Mouse (Mus musculus) layer of hippocampus, adult 9-10 months (tissue): Measurements from ENCODE around the gene Chpt1.
"Not testable (repeated sequence)": the region's sequence is repeated elsewhere in the genome, so short reads cannot be mapped to it uniquely, and the experiment has no call there.

Source experiments
- DNase-seq: peaks from one replicate; pipeline ENCODE4 v3.0.0; 2022; ENCODE audit warnings: low spot score

Gene Chpt1

GRCm38 (mm10) chr10:88503421-88504314 is at the start of gene Chpt1:
Chpt1 (minus strand) TSS chr10:88504073.
- DNase-seq = no peak

GRCm38 (mm10) chr10:88552738-88553137 is 48.9 kb upstream of the Chpt1 start:
- DNase-seq = no peak

GRCm38 (mm10) chr10:88550225-88550624 is 46.4 kb upstream of the Chpt1 start:
- no peak for DNase-seq

- DNase-seq = no peak
Observed at GRCm38 (mm10) chr10:88547635-88548034, 43.8 kb upstream of the Chpt1 start.

GRCm38 (mm10) chr10:88530631-88531030 is 26.8 kb upstream of the Chpt1 start:
- DNase-seq = no peak

GRCm38 (mm10) chr10:88524016-88524415 is 20.1 kb upstream of the Chpt1 start:
- DNase-seq = no peak

GRCm38 (mm10) chr10:88523212-88523611 is 19.3 kb upstream of the Chpt1 start:
- DNase-seq = no peak

GRCm38 (mm10) chr10:88522795-88523194 is 18.9 kb upstream of the Chpt1 start:
- DNase-seq = no peak

- DNase-seq = not testable (repeated sequence)
Observed at GRCm38 (mm10) chr10:88515049-88515448, 11.2 kb upstream of the Chpt1 start.

- no peak for DNase-seq
Observed at GRCm38 (mm10) chr10:88514495-88514894, 10.6 kb upstream of the Chpt1 start.

- no peak for DNase-seq
Observed at GRCm38 (mm10) chr10:88513574-88514135, 9.8 kb upstream of the Chpt1 start.

- DNase-seq = no peak
Observed at GRCm38 (mm10) chr10:88511355-88511754, 7.5 kb upstream of the Chpt1 start.

- no peak for DNase-seq
Observed at GRCm38 (mm10) chr10:88510503-88511271, 6.8 kb upstream of the Chpt1 start.

GRCm38 (mm10) chr10:88507691-88508143 is 3.8 kb upstream of the Chpt1 start:
- no peak for DNase-seq

GRCm38 (mm10) chr10:88505256-88505655 is 1.4 kb upstream of the Chpt1 start:
- DNase-seq = no peak

GRCm38 (mm10) chr10:88504481-88504880 is 608 bp upstream of the Chpt1 start:
- no peak for DNase-seq

GRCm38 (mm10) chr10:88502919-88503318 is 954 bp downstream of the Chpt1 start:
- no peak for DNase-seq

- no peak for DNase-seq
Observed at GRCm38 (mm10) chr10:88501886-88502765, 1.7 kb downstream of the Chpt1 start.

GRCm38 (mm10) chr10:88501370-88501769 is 2.5 kb downstream of the Chpt1 start:
- no peak for DNase-seq

GRCm38 (mm10) chr10:88499993-88500392 is 3.9 kb downstream of the Chpt1 start:
- DNase-seq = no peak

GRCm38 (mm10) chr10:88496864-88497564 is 6.9 kb downstream of the Chpt1 start:
- DNase-seq = no peak
